Mouse (Mus musculus): ENCODE data around the gene Pakap. TPM values are rescaled to one million over a fixed set of nuclear protein-coding genes. Genes with fewer than 3 reads are reported as not detected.
A peak's percentile ranks its signal among the peaks of the same experiment; 100 is the strongest.

Gene Pakap
- polyA plus RNA-seq, 1 experiment from 2014 or later: 21.1 TPM

DNA sequence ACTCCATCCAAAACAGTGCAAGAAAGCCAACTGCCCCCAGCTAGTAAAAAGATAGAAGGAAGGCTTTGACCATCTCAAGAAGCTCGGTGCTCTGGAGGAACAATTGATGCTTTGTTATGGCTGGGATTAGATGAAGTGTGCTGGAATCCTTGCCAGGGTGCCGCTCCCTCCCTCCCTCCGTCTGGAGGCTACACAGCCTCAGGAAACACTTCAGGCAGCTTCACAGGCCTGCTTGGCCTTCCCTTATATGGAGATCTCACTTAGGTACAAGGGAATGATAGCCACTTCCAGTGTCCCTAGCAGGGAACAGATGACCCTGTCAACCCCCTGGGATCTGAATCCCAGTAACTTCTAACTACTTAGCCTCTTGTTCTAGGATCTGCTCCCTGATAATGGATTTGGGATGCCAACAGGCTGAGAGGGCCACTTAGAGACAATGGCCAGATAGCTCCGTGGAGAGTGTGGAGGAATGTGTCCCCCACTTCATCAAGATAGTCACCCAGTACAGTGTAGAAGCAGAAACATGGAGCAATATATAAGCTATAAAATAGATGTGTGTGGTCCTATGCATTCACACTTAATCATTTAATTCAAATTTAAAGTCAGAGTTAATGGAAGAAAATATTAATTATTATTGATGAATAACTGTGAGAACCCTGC is 29.8 kb upstream of the Pakap start:
- Histone ChIP-seq H3K4me3 (ENCODE audit: low read depth, low read length) (no peak overlapping the region), H3K27me3 (ENCODE audit: control insufficient read depth, insufficient read depth, low read length) (no peaks in the 10 kb centered on the region), H3K36me3 (ENCODE audit: control insufficient read depth, insufficient read depth, low read length) (no peaks in the 10 kb centered on the region), H3K4me1 (replicated peaks; ENCODE audit: control insufficient read depth, insufficient read depth, low read length) (no peaks in the 10 kb centered on the region; the same call in 1 of the 2 replicates), H3K27ac (ENCODE audit: low read depth, low read length) (no peak overlapping the region), H3K9ac (ENCODE audit: low read length) (no peak overlapping the region), H3K4me2 (ENCODE audit: low read depth, low read length, severe bottlenecking) (no peak overlapping the region), H3K9me3 (ENCODE audit: control insufficient read depth, low read length) (no peaks in the 10 kb centered on the region)
- WGBS: 7% methylated on average over 4 of the region's 4 CpGs
- DNase-seq (ENCODE audit: low spot score): no peak
- no peak for ATAC-seq (replicated peaks; ENCODE audit: low FRiP score)

DNA sequence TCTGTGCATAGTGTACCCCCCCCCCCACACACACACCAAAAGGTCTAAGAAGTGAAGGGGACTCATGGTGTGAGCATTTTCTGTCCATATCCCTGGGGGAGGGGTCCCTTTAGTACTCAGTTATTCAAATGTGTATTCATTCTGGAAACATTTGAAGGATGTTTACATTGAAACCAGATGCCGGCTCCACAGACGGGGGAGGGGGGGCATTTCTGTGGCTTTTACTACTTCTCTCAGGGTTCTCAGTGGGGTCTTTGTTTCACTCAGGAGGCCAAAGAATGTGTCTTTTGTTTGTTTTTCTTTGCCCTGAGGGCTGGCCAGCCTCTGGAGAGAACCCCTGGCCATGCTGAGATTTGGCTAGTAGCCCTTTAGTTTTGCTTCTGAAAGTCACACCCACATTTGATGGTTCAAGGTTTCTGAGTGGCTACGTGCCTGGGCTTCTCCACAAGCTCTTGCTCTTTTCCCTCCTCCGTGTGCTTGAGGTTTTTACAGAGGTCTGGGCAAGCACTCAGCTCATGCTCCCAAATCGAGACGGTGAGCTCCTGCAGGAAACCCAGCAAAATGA is 24.2 kb upstream of the Pakap start:
- DNase-seq (ENCODE audit: low spot score) (peak; percentile 78), ATAC-seq (replicated peaks; ENCODE audit: low FRiP score) (peak; percentile 88)
- Histone ChIP-seq H3K27me3 (ENCODE audit: control insufficient read depth, insufficient read depth, low read length) (no peaks in the 10 kb centered on the region), H3K9me3 (ENCODE audit: control insufficient read depth, low read length) (no peaks in the 10 kb centered on the region), H3K4me2 (ENCODE audit: low read depth, low read length, severe bottlenecking) (peak overlapping the region; percentile 24; the same call in 1 of the 2 replicates), H3K4me1 (replicated peaks; ENCODE audit: control insufficient read depth, insufficient read depth, low read length) (0 out of 2 replicates have a peak, but pooled peaks cover 4% of the 10 kb centered on the region), H3K36me3 (ENCODE audit: control insufficient read depth, insufficient read depth, low read length) (no peaks in the 10 kb centered on the region), H3K9ac (ENCODE audit: low read length) (no peak overlapping the region; the same call in 1 of the 2 replicates), H3K27ac (ENCODE audit: low read depth, low read length) (peak overlapping the region; percentile 51), H3K4me3 (ENCODE audit: low read depth, low read length) (no peak overlapping the region)
- WGBS: 3% methylated on average over 6 of the region's 6 CpGs

DNA sequence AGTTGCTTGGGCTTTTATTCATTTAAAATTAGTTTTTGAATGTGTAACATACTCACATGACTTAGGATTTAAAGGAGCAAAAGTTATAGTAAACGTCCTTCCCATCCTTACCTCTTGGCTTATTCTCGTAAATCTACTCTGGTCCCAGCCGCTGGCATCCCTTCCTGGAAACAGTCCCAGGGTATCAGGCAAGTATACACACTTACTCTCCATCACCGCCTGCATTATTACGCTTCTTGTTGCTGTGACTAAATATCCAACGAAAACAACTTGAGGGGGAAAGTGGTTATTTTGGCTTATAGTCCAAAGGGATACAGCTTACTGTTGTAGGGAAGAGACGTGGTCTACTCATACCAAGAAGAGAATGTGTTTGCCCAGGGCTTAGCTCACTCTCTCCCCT is 20.2 kb upstream of the Pakap start:
- no peak for ATAC-seq (replicated peaks; ENCODE audit: low FRiP score)
- Histone ChIP-seq H3K4me1 (replicated peaks; ENCODE audit: control insufficient read depth, insufficient read depth, low read length) (0 out of 2 replicates have a peak, but pooled peaks cover 4% of the 10 kb centered on the region), H3K4me2 (ENCODE audit: low read depth, low read length, severe bottlenecking) (no peak overlapping the region), H3K27ac (ENCODE audit: low read depth, low read length) (no peak overlapping the region), H3K36me3 (ENCODE audit: control insufficient read depth, insufficient read depth, low read length) (no peaks in the 10 kb centered on the region), H3K9me3 (ENCODE audit: control insufficient read depth, low read length) (no peaks in the 10 kb centered on the region), H3K4me3 (ENCODE audit: low read depth, low read length) (no peak overlapping the region), H3K9ac (ENCODE audit: low read length) (no peak overlapping the region), H3K27me3 (ENCODE audit: control insufficient read depth, insufficient read depth, low read length) (no peaks in the 10 kb centered on the region)
- no peak for DNase-seq (ENCODE audit: low spot score)
- WGBS: 93% methylated on average over 7 of the region's 7 CpGs

DNA sequence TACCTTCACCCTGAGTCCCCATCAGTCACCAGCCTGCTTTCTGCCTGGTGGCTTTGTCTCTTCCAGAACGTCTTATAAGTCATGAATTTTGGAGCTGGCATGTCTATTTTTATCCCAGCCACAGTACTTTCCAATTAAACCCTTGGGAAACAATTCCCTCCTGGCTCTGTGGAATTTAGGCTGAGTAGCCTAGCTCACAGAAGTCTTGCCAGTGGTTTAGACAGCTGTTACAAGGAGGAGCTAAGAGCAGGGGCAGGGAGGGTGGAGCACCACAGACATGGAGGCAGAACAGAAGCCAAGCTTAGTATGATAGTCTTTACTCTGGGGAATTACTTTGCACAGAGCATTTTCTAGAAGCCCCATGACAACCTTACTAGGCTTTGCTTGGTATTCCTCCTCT is 17.8 kb upstream of the Pakap start:
- H3K4me3 ChIP-seq (ENCODE audit: low read depth, low read length): no peak overlapping the region
- H3K9me3 ChIP-seq (ENCODE audit: control insufficient read depth, low read length): no peaks in the 10 kb centered on the region
- H3K4me1 ChIP-seq (replicated peaks; ENCODE audit: control insufficient read depth, insufficient read depth, low read length): no peaks in the 10 kb centered on the region
- ATAC-seq (replicated peaks; ENCODE audit: low FRiP score) (no peak), DNase-seq (ENCODE audit: low spot score) (no peak)
- H3K9ac ChIP-seq (ENCODE audit: low read length): no peak overlapping the region
- WGBS: 40% methylated on average over 1 of the region's 1 CpGs
- H3K4me2 ChIP-seq (ENCODE audit: low read depth, low read length, severe bottlenecking): no peak overlapping the region
- H3K27ac ChIP-seq (ENCODE audit: low read depth, low read length): no peak overlapping the region
- H3K27me3 ChIP-seq (ENCODE audit: control insufficient read depth, insufficient read depth, low read length): no peaks in the 10 kb centered on the region
- no peaks in the 10 kb centered on the region for H3K36me3 ChIP-seq (ENCODE audit: control insufficient read depth, insufficient read depth, low read length)

DNA sequence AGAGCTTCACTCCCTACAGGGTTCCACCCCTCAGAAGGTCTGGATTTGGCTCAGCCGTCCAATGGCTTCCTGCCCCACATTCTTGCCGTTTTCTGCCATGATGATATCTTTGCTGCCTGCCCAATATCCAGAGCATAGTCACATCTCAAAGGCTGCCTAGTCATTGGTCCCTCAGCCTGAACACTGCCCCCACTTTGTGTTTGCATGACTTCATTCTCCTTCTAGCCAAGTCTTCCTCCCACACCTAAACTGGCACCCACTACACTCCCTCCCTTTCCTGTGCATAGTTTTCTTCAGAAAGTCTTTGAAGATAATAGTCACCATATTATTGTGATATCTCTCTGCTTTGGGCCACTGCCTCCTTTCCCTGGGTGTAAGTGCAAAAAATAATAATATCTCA is 10.9 kb upstream of the Pakap start:
- WGBS: 91% methylated on average over 2 of the region's 2 CpGs

DNA sequence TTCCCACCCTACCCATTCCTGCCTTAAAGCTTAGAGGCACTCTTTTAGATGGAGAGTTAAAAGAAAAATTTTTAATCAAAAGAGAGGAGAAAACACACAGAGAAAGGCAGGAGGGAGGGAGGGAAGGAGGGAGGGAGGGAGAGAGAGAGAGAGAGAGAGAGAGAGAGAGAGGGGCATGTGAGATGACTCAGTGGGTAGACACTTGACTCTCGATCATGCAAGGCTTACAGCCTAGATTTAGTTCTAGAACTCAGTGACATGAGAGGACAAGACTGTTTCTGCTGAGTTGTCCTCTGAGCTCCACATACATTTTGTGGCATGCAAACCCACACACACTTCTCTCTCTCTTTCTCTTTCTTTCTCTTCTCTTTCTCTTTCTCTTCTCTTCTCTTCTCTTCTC is 8.5 kb upstream of the Pakap start:
- Histone ChIP-seq H3K4me3 (ENCODE audit: low read depth, low read length) (no peak overlapping the region), H3K27ac (ENCODE audit: low read depth, low read length) (no peak overlapping the region), H3K4me2 (ENCODE audit: low read depth, low read length, severe bottlenecking) (no peak overlapping the region), H3K36me3 (ENCODE audit: control insufficient read depth, insufficient read depth, low read length) (no peaks in the 10 kb centered on the region), H3K27me3 (ENCODE audit: control insufficient read depth, insufficient read depth, low read length) (no peaks in the 10 kb centered on the region), H3K4me1 (replicated peaks; ENCODE audit: control insufficient read depth, insufficient read depth, low read length) (0 out of 2 replicates have a peak, but pooled peaks cover 3% of the 10 kb centered on the region), H3K9ac (ENCODE audit: low read length) (no peak overlapping the region), H3K9me3 (ENCODE audit: control insufficient read depth, low read length) (no peaks in the 10 kb centered on the region)
- no peak for DNase-seq (ENCODE audit: low spot score)
- 96% methylated on average over 1 of the region's 1 CpGs for WGBS
- ATAC-seq (replicated peaks; ENCODE audit: low FRiP score): no peak

More for the DNA sequence above, 10.9 kb upstream of the Pakap start:
- Histone ChIP-seq H3K27ac (ENCODE audit: low read depth, low read length) (no peak overlapping the region), H3K4me2 (ENCODE audit: low read depth, low read length, severe bottlenecking) (no peak overlapping the region), H3K27me3 (ENCODE audit: control insufficient read depth, insufficient read depth, low read length) (no peaks in the 10 kb centered on the region), H3K9ac (ENCODE audit: low read length) (no peak overlapping the region), H3K36me3 (ENCODE audit: control insufficient read depth, insufficient read depth, low read length) (no peaks in the 10 kb centered on the region), H3K9me3 (ENCODE audit: control insufficient read depth, low read length) (no peaks in the 10 kb centered on the region), H3K4me3 (ENCODE audit: low read depth, low read length) (no peak overlapping the region), H3K4me1 (replicated peaks; ENCODE audit: control insufficient read depth, insufficient read depth, low read length) (0 out of 2 replicates have a peak, but pooled peaks cover 3% of the 10 kb centered on the region)
- no peak for DNase-seq (ENCODE audit: low spot score)
- no peak for ATAC-seq (replicated peaks; ENCODE audit: low FRiP score)

DNA sequence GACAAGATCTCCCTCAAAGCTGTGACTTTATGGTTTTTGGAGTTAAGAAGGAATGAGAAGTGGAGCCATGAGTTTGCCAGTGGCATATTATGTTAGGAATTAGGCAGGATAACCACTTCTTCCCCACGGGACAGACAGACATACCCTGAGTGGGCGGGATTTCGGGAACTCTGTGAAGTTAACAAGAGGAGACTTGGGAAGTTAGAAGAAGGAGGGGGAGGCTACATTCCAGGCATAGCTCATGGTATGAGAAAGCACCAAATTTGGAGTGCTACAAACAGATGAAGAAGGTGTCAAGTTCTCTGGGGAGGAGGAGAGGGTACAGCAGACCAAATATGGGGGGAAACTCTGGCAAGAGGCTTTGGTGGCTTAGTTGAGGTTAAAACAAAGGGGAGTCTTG is 8.0 kb upstream of the Pakap start:
- H3K4me1 ChIP-seq (replicated peaks; ENCODE audit: control insufficient read depth, insufficient read depth, low read length): 0 out of 2 replicates have a peak, but pooled peaks cover 3% of the 10 kb centered on the region
- H3K27ac ChIP-seq (ENCODE audit: low read depth, low read length): no peak overlapping the region
- H3K9ac ChIP-seq (ENCODE audit: low read length): no peak overlapping the region
- no peak overlapping the region for H3K4me2 ChIP-seq (ENCODE audit: low read depth, low read length, severe bottlenecking)
- WGBS: 69% methylated on average over 3 of the region's 3 CpGs
- H3K36me3 ChIP-seq (ENCODE audit: control insufficient read depth, insufficient read depth, low read length): no peaks in the 10 kb centered on the region
- DNase-seq (ENCODE audit: low spot score) (no peak), ATAC-seq (replicated peaks; ENCODE audit: low FRiP score) (no peak)
- no peaks in the 10 kb centered on the region for H3K27me3 ChIP-seq (ENCODE audit: control insufficient read depth, insufficient read depth, low read length)
- H3K4me3 ChIP-seq (ENCODE audit: low read depth, low read length): no peak overlapping the region
- H3K9me3 ChIP-seq (ENCODE audit: control insufficient read depth, low read length): no peaks in the 10 kb centered on the region

DNA sequence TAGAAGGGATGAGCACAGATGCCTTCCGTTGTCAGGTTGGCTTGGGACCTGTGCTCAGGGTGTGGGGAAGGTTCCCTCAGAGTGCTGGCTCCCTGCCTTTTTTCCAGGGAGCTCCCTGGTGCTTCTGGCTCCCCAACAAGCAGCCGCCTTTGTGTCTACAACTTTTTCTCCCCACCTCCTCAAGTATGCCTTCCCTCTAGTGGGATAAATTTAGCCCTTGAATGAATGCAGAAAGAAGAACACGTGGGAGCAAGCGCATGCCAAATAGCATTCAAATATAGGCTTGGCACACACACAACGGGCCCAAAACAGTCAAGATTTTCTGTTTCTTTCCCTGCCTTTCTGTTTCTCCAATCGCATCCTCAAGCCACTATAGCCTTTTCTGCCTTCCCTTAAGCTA is 6.9 kb upstream of the Pakap start:
- 86% methylated on average over 6 of the region's 6 CpGs for WGBS
- DNase-seq (ENCODE audit: low spot score): no peak
- ATAC-seq (replicated peaks; ENCODE audit: low FRiP score): no peak

DNA sequence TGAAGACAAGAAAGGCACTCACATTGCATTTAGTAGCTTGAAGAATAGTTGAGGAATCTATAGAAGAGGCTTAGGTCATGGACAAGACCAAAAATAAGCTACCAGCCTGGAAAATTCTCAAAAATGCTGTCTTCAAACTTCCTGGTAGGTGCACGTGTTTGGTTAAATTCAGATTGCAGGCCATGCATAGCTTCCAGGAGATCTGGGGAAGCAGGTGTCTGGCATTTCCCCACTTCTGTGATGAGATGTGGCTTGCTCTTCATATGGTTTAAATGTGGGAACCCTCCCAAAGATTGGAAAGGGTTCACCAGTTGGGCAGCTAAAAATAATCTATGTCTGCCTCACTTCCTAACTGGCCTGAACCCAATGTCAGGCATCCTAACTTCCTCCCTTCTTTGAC is 2.7 kb upstream of the Pakap start:
- Histone ChIP-seq H3K4me1 (replicated peaks; ENCODE audit: control insufficient read depth, insufficient read depth, low read length) (no peaks in the 10 kb centered on the region), H3K36me3 (ENCODE audit: control insufficient read depth, insufficient read depth, low read length) (no peaks in the 10 kb centered on the region), H3K9me3 (ENCODE audit: control insufficient read depth, low read length) (no peaks in the 10 kb centered on the region), H3K27me3 (ENCODE audit: control insufficient read depth, insufficient read depth, low read length) (peaks cover 6% of the 10 kb centered on the region; the same call in 1 of the 2 replicates), H3K27ac (ENCODE audit: low read depth, low read length) (no peak overlapping the region), H3K4me3 (ENCODE audit: low read depth, low read length) (no peak overlapping the region), H3K4me2 (ENCODE audit: low read depth, low read length, severe bottlenecking) (no peak overlapping the region), H3K9ac (ENCODE audit: low read length) (no peak overlapping the region)
- DNase-seq (ENCODE audit: low spot score) (no peak), ATAC-seq (replicated peaks; ENCODE audit: low FRiP score) (no peak)
- WGBS: 97% methylated on average over 1 of the region's 1 CpGs

More for the DNA sequence above, 6.9 kb upstream of the Pakap start:
- Histone ChIP-seq H3K4me3 (ENCODE audit: low read depth, low read length) (no peak overlapping the region), H3K9me3 (ENCODE audit: control insufficient read depth, low read length) (no peaks in the 10 kb centered on the region), H3K27ac (ENCODE audit: low read depth, low read length) (no peak overlapping the region), H3K27me3 (ENCODE audit: control insufficient read depth, insufficient read depth, low read length) (no peaks in the 10 kb centered on the region), H3K9ac (ENCODE audit: low read length) (no peak overlapping the region), H3K4me1 (replicated peaks; ENCODE audit: control insufficient read depth, insufficient read depth, low read length) (0 out of 2 replicates have a peak, but pooled peaks cover 3% of the 10 kb centered on the region), H3K4me2 (ENCODE audit: low read depth, low read length, severe bottlenecking) (no peak overlapping the region), H3K36me3 (ENCODE audit: control insufficient read depth, insufficient read depth, low read length) (no peaks in the 10 kb centered on the region)
